Mouse (Mus musculus) midbrain, embryonic 13.5 days (tissue): ENCODE results near the gene Polg2. TPM values are rescaled to one million over a fixed set of nuclear protein-coding genes. Genes with fewer than 3 reads are reported as not detected.
A peak's percentile ranks its signal among the peaks of the same experiment; 100 is the strongest.
"Not testable (repeated sequence)": the region's sequence is repeated elsewhere in the genome, so short reads cannot be mapped to it uniquely, and the experiment has no call there.

Source experiments
- ATAC-seq: fragments of 200-750 bp; cut with Nextera tagmentation; 2 replicates; pipeline ENCODE4 v1.8.0; 2017; ENCODE audit warnings: mild to moderate bottlenecking, moderate TSS enrichment, moderate library complexity
- H3K27ac ChIP-seq: fragments of 300-500 bp; sonication (generic); 2 replicates; pipeline ENCODE4 v1.5.1; 2015; ENCODE audit warnings: inconsistent platforms, mild to moderate bottlenecking, moderate library complexity
- H3K27me3 ChIP-seq: fragments of 300-500 bp; sonication (generic); 2 replicates; pipeline ENCODE4 v1.6.1; 2015; ENCODE audit warnings: mild to moderate bottlenecking, inconsistent platforms
- H3K36me3 ChIP-seq: fragments of 300-500 bp; sonication (generic); 2 replicates; pipeline ENCODE4 v1.6.1; 2015; ENCODE audit warnings: mild to moderate bottlenecking, inconsistent platforms
- H3K4me1 ChIP-seq: fragments of 300-500 bp; sonication (generic); replicated peaks from 2 replicates; pipeline ENCODE4 v1.6.1; 2015; ENCODE audit warnings: inconsistent platforms
- H3K4me2 ChIP-seq: fragments of 300-500 bp; sonication (generic); replicated peaks from 2 replicates; pipeline ENCODE4 v1.6.1; 2015; ENCODE audit warnings: moderate library complexity, mild to moderate bottlenecking, inconsistent platforms
- H3K4me3 ChIP-seq: fragments of 300-500 bp; sonication (generic); replicated peaks from 2 replicates; pipeline ENCODE4 v1.5.1; 2015; ENCODE audit warnings: mild to moderate bottlenecking, inconsistent platforms
- H3K9ac ChIP-seq: fragments of 300-500 bp; sonication (generic); replicated peaks from 2 replicates; pipeline ENCODE4 v1.6.1; 2015; ENCODE audit warnings: mild to moderate bottlenecking, inconsistent platforms
- H3K9me3 ChIP-seq: fragments of 300-500 bp; sonication (generic); 2 replicates; pipeline ENCODE4 v1.6.1; 2016; ENCODE audit warnings: mild to moderate bottlenecking, inconsistent platforms
- WGBS: fragments of 180-500 bp; shearing (Covaris S2); methylation state at CpG from one replicate; pipeline ENCODE4 v1.1.7; 2015; 5-methylcytosine and 5-hydroxymethylcytosine counted together
- polyA plus RNA-seq: library from polyadenylated mRNA; unstranded; fragments of >200 nt; fragmentation: Nextera tagmentation; extraction: Ambion mirVana; gene quantifications from 2 replicates; pipeline ENCODE4 v1.2.1, GENCODE M21; 2015

Polg2 gene
- polyA plus RNA-seq, 1 experiment from 2014 or later: 10.0 TPM

- ATAC-seq: no peak
- Histone ChIP-seq H3K27me3 (no peaks in the 10 kb centered on the region), H3K4me2 (no peak within 1 kb of the TSS), H3K4me1 (no peaks in the 10 kb centered on the region), H3K27ac (no peak within 1 kb of the TSS), H3K36me3 (no peaks in the 10 kb centered on the region), H3K9ac (no peak within 1 kb of the TSS), H3K9me3 (peaks cover 7% of the 10 kb centered on the region; the same call in 1 of the 2 replicates), H3K4me3 (no peak within 1 kb of the TSS)
- WGBS: 91% methylated on average over 17 of the region's 17 CpGs
Observed at GRCm38 (mm10) chr11:106751039-106752018, 28.0 kb downstream of the Polg2 start, which contains the start of gene Milr1. TSS of gene Milr1 (plus strand) at chr11:106751226.

- Histone ChIP-seq H3K4me3 (no peak within 1 kb of the TSS), H3K4me1 (no peaks in the 10 kb centered on the region), H3K9ac (no peak within 1 kb of the TSS), H3K36me3 (no peaks in the 10 kb centered on the region), H3K9me3 (peaks cover 7% of the 10 kb centered on the region; the same call in 1 of the 2 replicates), H3K27me3 (no peaks in the 10 kb centered on the region), H3K4me2 (no peak within 1 kb of the TSS), H3K27ac (no peak within 1 kb of the TSS)
- no peak for ATAC-seq
- 90% methylated on average over 13 of the region's 13 CpGs for WGBS
Observed at GRCm38 (mm10) chr11:106750121-106750751, 29.1 kb downstream of the Polg2 start, which contains the start of gene Pecam1. TSS of gene Pecam1 (minus strand) at chr11:106750628.

- not testable (repeated sequence) for H3K4me3 ChIP-seq, H3K4me2 ChIP-seq, H3K9me3 ChIP-seq, H3K27ac ChIP-seq, H3K4me1 ChIP-seq, H3K9ac ChIP-seq, ATAC-seq, H3K27me3 ChIP-seq, H3K36me3 ChIP-seq
- WGBS: 96% methylated on average over 7 of the region's 7 CpGs
Observed at GRCm38 (mm10) chr11:106749557-106750120, 29.7 kb downstream of the Polg2 start.

GRCm38 (mm10) chr11:106744949-106745348, 34.4 kb downstream of the Polg2 start:
- no peak overlapping the region for H3K9ac ChIP-seq
- H3K4me1 ChIP-seq: peaks cover 3% of the 10 kb centered on the region
- H3K4me2 ChIP-seq: no peak overlapping the region
- no peaks in the 10 kb centered on the region for H3K36me3 ChIP-seq
- WGBS: 91% methylated on average over 5 of the region's 5 CpGs
- no peaks in the 10 kb centered on the region for H3K27me3 ChIP-seq
- H3K9me3 ChIP-seq: peaks cover 7% of the 10 kb centered on the region; the same call in 1 of the 2 replicates
- no peak overlapping the region for H3K27ac ChIP-seq
- no peak for ATAC-seq
- no peak overlapping the region for H3K4me3 ChIP-seq

GRCm38 (mm10) chr11:106742388-106742841, 36.9 kb downstream of the Polg2 start:
- Histone ChIP-seq H3K9me3 (no peaks in the 10 kb centered on the region), H3K27me3 (no peaks in the 10 kb centered on the region), H3K27ac (no peak overlapping the region), H3K4me3 (no peak overlapping the region), H3K4me2 (no peak overlapping the region), H3K4me1 (peaks cover 8% of the 10 kb centered on the region), H3K9ac (no peak overlapping the region), H3K36me3 (no peaks in the 10 kb centered on the region)
- WGBS: 55% methylated on average over 6 of the region's 6 CpGs
- no peak for ATAC-seq

- ATAC-seq: no peak
- no peaks in the 10 kb centered on the region for H3K36me3 ChIP-seq
- no peak overlapping the region; the same call in 1 of the 2 replicates for H3K27ac ChIP-seq
- no peak overlapping the region for H3K9ac ChIP-seq
- no peak overlapping the region for H3K4me3 ChIP-seq
- H3K4me1 ChIP-seq: peaks cover 14% of the 10 kb centered on the region
- H3K9me3 ChIP-seq: no peaks in the 10 kb centered on the region
- H3K27me3 ChIP-seq: no peaks in the 10 kb centered on the region
- H3K4me2 ChIP-seq: no peak overlapping the region
- WGBS: 89% methylated on average over 3 of the region's 3 CpGs
Observed at GRCm38 (mm10) chr11:106741826-106742225, 37.5 kb downstream of the Polg2 start.

- Histone ChIP-seq H3K4me1 (peaks cover 20% of the 10 kb centered on the region), H3K9ac (no peak overlapping the region), H3K9me3 (no peaks in the 10 kb centered on the region), H3K36me3 (no peaks in the 10 kb centered on the region), H3K27ac (no peak overlapping the region), H3K27me3 (no peaks in the 10 kb centered on the region), H3K4me3 (no peak overlapping the region), H3K4me2 (no peak overlapping the region)
- no peak for ATAC-seq
- WGBS: 23% methylated on average over 6 of the region's 6 CpGs
Observed at GRCm38 (mm10) chr11:106741232-106741631, 38.1 kb downstream of the Polg2 start.

GRCm38 (mm10) chr11:106740724-106741123, 38.6 kb downstream of the Polg2 start:
- not testable (repeated sequence) for ATAC-seq, H3K27me3 ChIP-seq, H3K4me3 ChIP-seq, H3K36me3 ChIP-seq, H3K9ac ChIP-seq, H3K9me3 ChIP-seq, H3K27ac ChIP-seq, H3K4me2 ChIP-seq
- 95% methylated on average over 5 of the region's 8 CpGs for WGBS
- peaks cover 23% of the 10 kb centered on the region for H3K4me1 ChIP-seq

- Histone ChIP-seq H3K9me3 (no peaks in the 10 kb centered on the region), H3K27ac (no peak overlapping the region), H3K36me3 (no peaks in the 10 kb centered on the region), H3K9ac (no peak overlapping the region), H3K27me3 (no peaks in the 10 kb centered on the region), H3K4me3 (no peak overlapping the region), H3K4me2 (no peak overlapping the region), H3K4me1 (peaks cover 23% of the 10 kb centered on the region)
- ATAC-seq: no peak
- WGBS: 93% methylated on average over 2 of the region's 2 CpGs
Observed at GRCm38 (mm10) chr11:106739116-106739515, 40.2 kb downstream of the Polg2 start.

- Histone ChIP-seq H3K4me1 (peaks cover 23% of the 10 kb centered on the region), H3K9ac (0 out of 2 replicates have a peak overlapping the region, but pooled peaks have one; percentile 17), H3K36me3 (no peaks in the 10 kb centered on the region), H3K27me3 (no peaks in the 10 kb centered on the region), H3K4me3 (no peak overlapping the region), H3K9me3 (no peaks in the 10 kb centered on the region), H3K27ac (peak overlapping the region; percentile 82), H3K4me2 (peak overlapping the region; percentile 11)
- ATAC-seq: peak; percentile 84
- 5% methylated on average over 12 of the region's 12 CpGs for WGBS
Observed at GRCm38 (mm10) chr11:106737178-106737621, 42.1 kb downstream of the Polg2 start.

GRCm38 (mm10) chr11:106736614-106737013, 42.7 kb downstream of the Polg2 start:
- Histone ChIP-seq H3K9ac (0 out of 2 replicates have a peak overlapping the region, but pooled peaks have one; percentile 17), H3K9me3 (no peaks in the 10 kb centered on the region), H3K4me2 (0 out of 2 replicates have a peak overlapping the region, but pooled peaks have one; percentile 11), H3K27ac (peak overlapping the region; percentile 82), H3K27me3 (no peaks in the 10 kb centered on the region), H3K36me3 (no peaks in the 10 kb centered on the region), H3K4me3 (no peak overlapping the region), H3K4me1 (peaks cover 23% of the 10 kb centered on the region)
- 23% methylated on average over 3 of the region's 3 CpGs for WGBS
- peak; percentile 22; the same call in 1 of the 2 replicates for ATAC-seq
